Mouse (Mus musculus) liver, embryonic 12.5 days (tissue): Measurements from ENCODE around the gene Arsg. TPM values are rescaled to one million over a fixed set of nuclear protein-coding genes. Genes with fewer than 3 reads are reported as not detected.

ENCODE experiments used
- ATAC-seq: fragments of 200-750 bp; cut with Nextera tagmentation; 2 replicates; pipeline ENCODE4 v1.8.0; 2017; ENCODE audit warnings: moderate number of reproducible peaks, mild to moderate bottlenecking, moderate library complexity
- H3K27ac ChIP-seq: fragments of 300-500 bp; sonication (generic); 2 replicates; pipeline ENCODE4 v1.5.1; 2016; ENCODE audit warnings: mild to moderate bottlenecking
- H3K27me3 ChIP-seq: fragments of 300-500 bp; sonication (generic); replicated peaks from 2 replicates; pipeline ENCODE4 v1.6.1; 2016; ENCODE audit warnings: mild to moderate bottlenecking, moderate library complexity
- H3K36me3 ChIP-seq: fragments of 300-500 bp; sonication (generic); 2 replicates; pipeline ENCODE4 v1.6.1; 2016; ENCODE audit warnings: mild to moderate bottlenecking, moderate library complexity
- H3K4me1 ChIP-seq: fragments of 300-500 bp; sonication (generic); 2 replicates; pipeline ENCODE4 v1.6.1; 2016
- H3K4me2 ChIP-seq: fragments of 300-500 bp; sonication (generic); 2 replicates; pipeline ENCODE4 v1.6.1; 2016; ENCODE audit warnings: mild to moderate bottlenecking, moderate library complexity
- H3K4me3 ChIP-seq: fragments of 300-500 bp; sonication (generic); 2 replicates; pipeline ENCODE4 v1.5.1; 2016; ENCODE audit warnings: mild to moderate bottlenecking, moderate library complexity
- H3K9ac ChIP-seq: fragments of 300-500 bp; sonication (generic); 2 replicates; pipeline ENCODE4 v1.6.1; 2016; ENCODE audit warnings: mild to moderate bottlenecking, moderate library complexity
- H3K9me3 ChIP-seq: fragments of 300-500 bp; sonication (generic); replicated peaks from 2 replicates; pipeline ENCODE4 v1.6.1; 2016; ENCODE audit warnings: mild to moderate bottlenecking, moderate library complexity
- WGBS: fragments of 180-500 bp; shearing (Covaris S2); methylation state at CpG from one replicate; pipeline ENCODE4 v1.1.7; 2016; ENCODE audit not compliant: insufficient replicate concordance; 5-methylcytosine and 5-hydroxymethylcytosine counted together
- polyA plus RNA-seq: library from polyadenylated mRNA; unstranded; fragments of >200 nt; fragmentation: Nextera tagmentation; extraction: Ambion mirVana; gene quantifications from 2 replicates; pipeline ENCODE4 v1.2.1, GENCODE M21; 2016

Arsg gene
- polyA plus RNA-seq, 1 experiment from 2014 or later, result 3.7 TPM

- H3K36me3 ChIP-seq, result peaks cover 80% of the 10 kb centered on the region
- no peaks in the 10 kb centered on the region for H3K27me3 ChIP-seq
- ATAC-seq, result no peak
- H3K27ac ChIP-seq, result no peak overlapping the region
- H3K4me1 ChIP-seq, result peaks cover 7% of the 10 kb centered on the region
- WGBS, result 83% methylated on average over 6 of the region's 6 CpGs
- H3K4me3 ChIP-seq, result no peak overlapping the region
- no peak overlapping the region for H3K9ac ChIP-seq
- no peak overlapping the region for H3K4me2 ChIP-seq
- no peaks in the 10 kb centered on the region for H3K9me3 ChIP-seq
Observed at GRCm38 (mm10) chr11:109575832-109576231, 102.7 kb downstream of the Arsg start.

DNA sequence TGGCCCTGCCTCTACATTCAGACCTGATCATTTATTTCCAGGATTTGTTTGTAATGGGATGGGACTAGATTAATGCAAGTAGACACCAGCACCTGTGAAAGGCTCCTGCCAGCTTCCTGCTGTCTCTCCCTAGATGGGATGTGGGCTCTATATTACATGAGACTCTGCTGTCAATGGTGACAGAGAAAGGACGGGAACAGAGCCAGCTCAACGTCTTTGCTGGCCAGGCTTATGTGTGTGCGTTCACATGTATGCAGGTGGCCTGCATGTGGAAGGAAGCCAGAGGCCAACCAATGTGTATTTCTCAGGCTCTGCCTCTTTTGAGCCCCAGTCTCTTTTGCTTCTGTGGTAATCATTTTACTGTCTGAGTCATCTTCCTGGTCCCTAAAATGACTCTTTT, 105.4 kb downstream of the Arsg start:
- Histone ChIP-seq H3K9me3 (no peaks in the 10 kb centered on the region), H3K36me3 (peaks cover 91% of the 10 kb centered on the region), H3K27ac (no peak overlapping the region), H3K4me3 (no peak overlapping the region), H3K9ac (no peak overlapping the region), H3K27me3 (no peaks in the 10 kb centered on the region), H3K4me2 (no peak overlapping the region), H3K4me1 (peaks cover 19% of the 10 kb centered on the region)
- 67% methylated on average over 3 of the region's 3 CpGs for WGBS
- ATAC-seq, result no peak

GRCm38 (mm10) chr11:109579999-109580398, 106.8 kb downstream of the Arsg start:
- no peak for ATAC-seq
- Histone ChIP-seq H3K4me2 (no peak overlapping the region), H3K4me1 (peaks cover 33% of the 10 kb centered on the region), H3K9me3 (no peaks in the 10 kb centered on the region), H3K4me3 (no peak overlapping the region), H3K27ac (no peak overlapping the region), H3K9ac (no peak overlapping the region), H3K36me3 (peaks cover 97% of the 10 kb centered on the region), H3K27me3 (no peaks in the 10 kb centered on the region)
- 87% methylated on average over 9 of the region's 9 CpGs for WGBS

- Histone ChIP-seq H3K36me3 (peaks cover 67% of the 10 kb centered on the region), H3K27me3 (no peaks in the 10 kb centered on the region), H3K9ac (0 out of 2 replicates have a peak overlapping the region, but pooled peaks have one; percentile 20), H3K4me2 (no peak overlapping the region), H3K9me3 (no peaks in the 10 kb centered on the region), H3K27ac (peak overlapping the region; percentile 68; the same call in 1 of the 2 replicates), H3K4me1 (peaks cover 66% of the 10 kb centered on the region), H3K4me3 (no peak overlapping the region)
- no peak for ATAC-seq
- 28% methylated on average over 14 of the region's 14 CpGs for WGBS
Observed at GRCm38 (mm10) chr11:109583986-109584385, 110.8 kb downstream of the Arsg start.

DNA sequence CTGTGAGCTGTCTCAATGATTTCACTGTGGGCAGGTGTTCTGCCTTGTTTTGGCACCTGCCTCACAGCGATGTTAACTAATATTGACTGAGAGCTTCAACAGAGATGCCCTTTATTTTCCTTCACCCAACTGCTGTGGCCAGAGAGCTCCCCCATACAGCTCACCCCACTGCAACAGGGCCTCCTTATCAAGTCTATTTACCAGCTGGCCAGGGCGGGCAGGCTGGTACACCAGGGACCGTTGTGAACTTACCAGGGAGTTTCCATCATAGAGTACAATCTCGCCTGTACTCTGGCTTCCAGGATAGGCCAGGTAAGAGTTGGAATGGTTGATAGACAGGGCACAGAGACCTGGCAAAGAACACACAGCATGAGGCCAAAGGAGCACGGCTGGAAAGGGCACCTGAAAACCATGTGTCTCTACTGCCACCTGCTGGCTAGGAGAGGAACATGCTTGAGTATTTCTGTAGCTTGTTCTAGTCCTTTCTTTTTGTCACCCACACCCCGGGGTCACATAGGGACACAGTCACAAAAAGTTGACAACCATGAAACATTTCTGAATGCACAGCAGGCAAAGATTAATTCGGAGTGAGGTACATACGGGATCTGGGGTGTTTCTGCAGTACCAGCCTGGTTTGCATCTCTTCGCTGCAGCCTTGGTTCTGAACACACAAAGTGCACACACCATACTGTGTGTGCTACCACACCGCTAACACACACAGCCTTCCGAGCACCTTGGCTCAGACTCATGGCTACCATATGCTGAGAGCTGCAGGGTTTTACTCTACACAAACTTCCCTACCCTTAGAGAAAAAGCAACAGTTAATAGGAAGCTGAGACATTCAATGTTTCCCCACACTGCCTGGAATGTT, 111.9 kb downstream of the Arsg start:
- H3K9ac ChIP-seq, result peak overlapping the region; percentile 54
- H3K36me3 ChIP-seq, result peaks cover 67% of the 10 kb centered on the region
- H3K4me3 ChIP-seq, result no peak overlapping the region
- H3K9me3 ChIP-seq, result no peaks in the 10 kb centered on the region
- ATAC-seq, result peak; percentile 56
- peak overlapping the region; percentile 68 for H3K27ac ChIP-seq
- WGBS, result 30% methylated on average over 11 of the region's 11 CpGs
- H3K27me3 ChIP-seq, result no peaks in the 10 kb centered on the region
- peak overlapping the region; percentile 37 for H3K4me2 ChIP-seq
- peaks cover 67% of the 10 kb centered on the region for H3K4me1 ChIP-seq

GRCm38 (mm10) chr11:109586424-109586823, 113.2 kb downstream of the Arsg start:
- Histone ChIP-seq H3K4me3 (no peak overlapping the region), H3K9me3 (no peaks in the 10 kb centered on the region), H3K4me1 (peaks cover 67% of the 10 kb centered on the region), H3K4me2 (no peak overlapping the region), H3K9ac (no peak overlapping the region), H3K27me3 (no peaks in the 10 kb centered on the region), H3K27ac (peak overlapping the region; percentile 87), H3K36me3 (peaks cover 57% of the 10 kb centered on the region)
- ATAC-seq, result no peak
- 36% methylated on average over 2 of the region's 2 CpGs for WGBS

GRCm38 (mm10) chr11:109587019-109587418, 113.8 kb downstream of the Arsg start:
- peaks cover 51% of the 10 kb centered on the region for H3K36me3 ChIP-seq
- peak overlapping the region; percentile 32 for H3K4me3 ChIP-seq
- H3K27me3 ChIP-seq, result no peaks in the 10 kb centered on the region
- peak overlapping the region; percentile 87 for H3K27ac ChIP-seq
- H3K9ac ChIP-seq, result peak overlapping the region; percentile 64
- ATAC-seq, result no peak; the same call in 1 of the 2 replicates
- peaks cover 67% of the 10 kb centered on the region for H3K4me1 ChIP-seq
- H3K4me2 ChIP-seq, result peak overlapping the region; percentile 75
- 17% methylated on average over 13 of the region's 13 CpGs for WGBS
- H3K9me3 ChIP-seq, result no peaks in the 10 kb centered on the region

GRCm38 (mm10) chr11:109587638-109588374, 114.6 kb downstream of the Arsg start:
- ATAC-seq, result peak; percentile 95
- peak overlapping the region; percentile 75 for H3K4me2 ChIP-seq
- H3K4me1 ChIP-seq, result peaks cover 60% of the 10 kb centered on the region
- H3K9ac ChIP-seq, result peak overlapping the region; percentile 64
- H3K36me3 ChIP-seq, result peaks cover 51% of the 10 kb centered on the region
- no peaks in the 10 kb centered on the region for H3K27me3 ChIP-seq
- H3K4me3 ChIP-seq, result peak overlapping the region; percentile 32
- no peaks in the 10 kb centered on the region for H3K9me3 ChIP-seq
- H3K27ac ChIP-seq, result peak overlapping the region; percentile 87
- WGBS, result 17% methylated on average over 14 of the region's 15 CpGs

DNA sequence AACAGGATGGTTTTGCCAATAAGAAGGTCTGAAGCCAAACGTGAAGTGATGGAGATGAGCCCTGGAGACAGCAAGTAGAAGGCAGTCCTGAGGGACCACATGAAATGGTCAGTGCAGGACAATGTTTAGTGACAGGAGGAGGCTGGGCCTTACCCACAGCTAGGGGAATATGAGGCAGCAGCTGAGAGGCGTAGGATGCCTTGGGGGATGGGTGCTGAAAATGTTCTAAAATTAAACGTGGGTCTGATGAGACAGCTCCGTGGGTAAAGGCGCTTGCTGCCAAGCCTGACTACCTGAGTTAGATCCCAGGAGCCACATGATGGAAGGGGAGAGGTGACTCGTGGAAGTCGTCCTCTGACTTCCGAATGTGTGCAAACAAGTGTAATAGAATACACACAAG, 116.8 kb downstream of the Arsg start:
- Histone ChIP-seq H3K36me3 (peaks cover 51% of the 10 kb centered on the region), H3K4me1 (peaks cover 45% of the 10 kb centered on the region), H3K9ac (no peak overlapping the region), H3K4me3 (no peak overlapping the region), H3K4me2 (no peak overlapping the region), H3K27ac (no peak overlapping the region), H3K9me3 (no peaks in the 10 kb centered on the region), H3K27me3 (no peaks in the 10 kb centered on the region)
- ATAC-seq, result no peak
- 79% methylated on average over 8 of the region's 8 CpGs for WGBS

- Histone ChIP-seq H3K4me1 (peaks cover 31% of the 10 kb centered on the region), H3K9ac (no peak overlapping the region), H3K27me3 (no peaks in the 10 kb centered on the region), H3K9me3 (no peaks in the 10 kb centered on the region), H3K36me3 (peaks cover 66% of the 10 kb centered on the region), H3K4me2 (no peak overlapping the region), H3K4me3 (no peak overlapping the region), H3K27ac (no peak overlapping the region)
- no peak for ATAC-seq
- 80% methylated on average over 4 of the region's 4 CpGs for WGBS
Observed at GRCm38 (mm10) chr11:109591511-109591910, 118.3 kb downstream of the Arsg start.

GRCm38 (mm10) chr11:109593200-109593981, 120.2 kb downstream of the Arsg start:
- no peak overlapping the region for H3K27ac ChIP-seq
- H3K27me3 ChIP-seq, result no peaks in the 10 kb centered on the region
- peaks cover 82% of the 10 kb centered on the region for H3K36me3 ChIP-seq
- no peak overlapping the region for H3K4me2 ChIP-seq
- peaks cover 12% of the 10 kb centered on the region for H3K4me1 ChIP-seq
- 60% methylated on average over 6 of the region's 6 CpGs for WGBS
- no peak overlapping the region for H3K4me3 ChIP-seq
- H3K9me3 ChIP-seq, result no peaks in the 10 kb centered on the region
- no peak for ATAC-seq
- H3K9ac ChIP-seq, result no peak overlapping the region
